Mouse (Mus musculus) limb, embryonic 15.5 days (tissue): ENCODE data around the gene Slit3. TPM values are rescaled to one million over a fixed set of nuclear protein-coding genes. Genes with fewer than 3 reads are reported as not detected.

Experiments used
- ATAC-seq: fragments of 200-750 bp; cut with Nextera tagmentation; 2 replicates; pipeline ENCODE4 v1.8.0; 2017; ENCODE audit warnings: low read depth, moderate TSS enrichment; ENCODE audit not compliant: insufficient number of reproducible peaks, low FRiP score, low TSS enrichment
- H3K27ac ChIP-seq: fragments of 300-500 bp; sonication (generic); 2 replicates; pipeline ENCODE4 v1.5.1; 2015; ENCODE audit warnings: moderate library complexity, mild to moderate bottlenecking, inconsistent platforms
- H3K27me3 ChIP-seq: fragments of 300-500 bp; sonication (generic); 2 replicates; pipeline ENCODE4 v1.6.1; 2015; ENCODE audit warnings: inconsistent platforms
- H3K36me3 ChIP-seq: fragments of 300-500 bp; sonication (generic); 2 replicates; pipeline ENCODE4 v1.6.1; 2015; ENCODE audit warnings: inconsistent platforms
- H3K4me1 ChIP-seq: fragments of 300-500 bp; sonication (generic); 2 replicates; pipeline ENCODE4 v1.6.1; 2015; ENCODE audit warnings: inconsistent platforms
- H3K4me2 ChIP-seq: fragments of 300-500 bp; sonication (generic); 2 replicates; pipeline ENCODE4 v1.6.1; 2015; ENCODE audit warnings: mild to moderate bottlenecking, inconsistent platforms
- H3K4me3 ChIP-seq: fragments of 300-500 bp; sonication (generic); 2 replicates; pipeline ENCODE4 v1.5.1; 2015; ENCODE audit warnings: mild to moderate bottlenecking, inconsistent platforms
- H3K9ac ChIP-seq: fragments of 300-500 bp; sonication (generic); 2 replicates; pipeline ENCODE4 v1.6.1; 2015; ENCODE audit warnings: inconsistent platforms
- H3K9me3 ChIP-seq: fragments of 300-500 bp; sonication (generic); 2 replicates; pipeline ENCODE4 v1.6.1; 2016; ENCODE audit warnings: inconsistent platforms
- whole genome bisulfite sequencing: fragments of 180-500 bp; shearing (Covaris S2); methylation state at CpG from one replicate; pipeline ENCODE4 v1.1.7; 2015; 5-methylcytosine and 5-hydroxymethylcytosine counted together
- polyA plus RNA-seq: library from polyadenylated mRNA; unstranded; fragments of >200 nt; fragmentation: Nextera tagmentation; extraction: Ambion mirVana; gene quantifications from 2 replicates; pipeline ENCODE4 v1.2.1, GENCODE M21; 2015

Slit3 gene
- polyA plus RNA-seq, 1 experiment from 2014 or later, result 20.8 TPM

DNA sequence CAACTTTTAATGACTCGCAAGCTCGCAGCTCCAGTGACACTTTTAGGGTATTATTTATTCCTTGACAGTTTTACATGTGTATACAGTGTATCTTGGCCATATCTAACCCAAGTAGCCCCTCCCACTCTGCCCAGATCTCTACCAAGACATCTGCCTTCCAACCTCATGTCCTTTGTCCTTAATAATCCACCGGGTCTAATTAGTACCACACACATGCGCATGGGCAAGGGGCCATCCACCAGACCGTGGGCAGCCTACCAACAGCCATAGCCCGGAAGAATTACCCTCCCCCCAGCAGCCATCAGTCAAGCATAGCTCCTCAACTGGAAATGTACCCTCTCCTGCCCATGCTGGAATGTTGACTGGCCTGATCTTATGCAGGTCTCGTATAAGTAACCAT, 552.0 kb downstream of the Slit3 start:
- Histone ChIP-seq H3K4me2 (no peak overlapping the region), H3K9me3 (no peaks in the 10 kb centered on the region), H3K27ac (no peak overlapping the region), H3K9ac (no peak overlapping the region), H3K36me3 (peaks cover 7% of the 10 kb centered on the region; the same call in 1 of the 2 replicates), H3K4me1 (0 out of 2 replicates have a peak, but pooled peaks cover 5% of the 10 kb centered on the region), H3K4me3 (no peak overlapping the region), H3K27me3 (no peaks in the 10 kb centered on the region)
- WGBS, result 78% methylated on average over 7 of the region's 7 CpGs
- no peak for ATAC-seq

GRCm38 (mm10) chr11:35674242-35674641, 553.2 kb downstream of the Slit3 start:
- Histone ChIP-seq H3K4me3 (no peak overlapping the region), H3K27me3 (no peaks in the 10 kb centered on the region), H3K4me1 (0 out of 2 replicates have a peak, but pooled peaks cover 2% of the 10 kb centered on the region), H3K4me2 (no peak overlapping the region), H3K27ac (no peak overlapping the region), H3K9ac (no peak overlapping the region), H3K36me3 (peaks cover 5% of the 10 kb centered on the region; the same call in 1 of the 2 replicates), H3K9me3 (no peaks in the 10 kb centered on the region)
- ATAC-seq, result no peak
- 41% methylated on average over 9 of the region's 9 CpGs for WGBS

GRCm38 (mm10) chr11:35676744-35677143, 555.7 kb downstream of the Slit3 start:
- Histone ChIP-seq H3K27me3 (no peaks in the 10 kb centered on the region), H3K9ac (no peak overlapping the region), H3K4me2 (no peak overlapping the region), H3K9me3 (no peaks in the 10 kb centered on the region), H3K36me3 (no peaks in the 10 kb centered on the region), H3K4me3 (no peak overlapping the region), H3K27ac (no peak overlapping the region), H3K4me1 (0 out of 2 replicates have a peak, but pooled peaks cover 2% of the 10 kb centered on the region)
- no peak for ATAC-seq
- WGBS, result 35% methylated on average over 4 of the region's 4 CpGs

GRCm38 (mm10) chr11:35679976-35680375, 559.0 kb downstream of the Slit3 start:
- WGBS, result 64% methylated on average over 5 of the region's 5 CpGs
- no peak for ATAC-seq
- H3K27me3 ChIP-seq, result no peaks in the 10 kb centered on the region
- H3K36me3 ChIP-seq, result peaks cover 7% of the 10 kb centered on the region; the same call in 1 of the 2 replicates
- H3K9me3 ChIP-seq, result no peaks in the 10 kb centered on the region
- no peak overlapping the region for H3K9ac ChIP-seq
- H3K27ac ChIP-seq, result no peak overlapping the region
- no peak overlapping the region for H3K4me2 ChIP-seq
- H3K4me3 ChIP-seq, result no peak overlapping the region
- H3K4me1 ChIP-seq, result 0 out of 2 replicates have a peak, but pooled peaks cover 2% of the 10 kb centered on the region

DNA sequence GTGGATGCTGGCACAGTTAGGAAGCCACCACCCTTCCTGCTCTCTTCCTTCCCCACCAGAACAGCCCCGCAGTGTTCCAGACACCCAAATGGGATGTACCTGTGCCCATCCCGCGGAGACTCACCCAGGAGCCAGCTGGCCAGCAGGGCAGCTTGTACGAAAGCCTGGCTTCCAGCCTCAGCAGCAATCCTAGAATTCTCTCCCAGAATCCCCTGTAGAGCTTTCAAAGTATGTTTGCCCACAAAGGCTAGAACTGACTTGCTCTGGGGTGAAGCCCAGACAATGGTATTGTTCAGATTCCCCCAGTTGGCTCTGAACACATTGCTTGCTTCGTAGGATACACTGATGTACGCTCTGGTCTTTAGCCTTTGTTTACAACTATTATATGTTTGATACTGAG, 566.3 kb downstream of the Slit3 start:
- Histone ChIP-seq H3K4me3 (no peak overlapping the region), H3K36me3 (peaks cover 36% of the 10 kb centered on the region), H3K9me3 (no peaks in the 10 kb centered on the region), H3K4me1 (no peaks in the 10 kb centered on the region), H3K9ac (no peak overlapping the region), H3K4me2 (no peak overlapping the region), H3K27me3 (no peaks in the 10 kb centered on the region), H3K27ac (no peak overlapping the region)
- WGBS, result 90% methylated on average over 6 of the region's 6 CpGs
- no peak for ATAC-seq

- 68% methylated on average over 7 of the region's 7 CpGs for WGBS
- no peak for ATAC-seq
- Histone ChIP-seq H3K36me3 (peaks cover 29% of the 10 kb centered on the region), H3K4me2 (no peak overlapping the region), H3K27ac (no peak overlapping the region), H3K9ac (no peak overlapping the region), H3K4me3 (no peak overlapping the region), H3K27me3 (no peaks in the 10 kb centered on the region), H3K9me3 (no peaks in the 10 kb centered on the region), H3K4me1 (no peaks in the 10 kb centered on the region)
Measured at GRCm38 (mm10) chr11:35690515-35691281, 569.7 kb downstream of the Slit3 start.

DNA sequence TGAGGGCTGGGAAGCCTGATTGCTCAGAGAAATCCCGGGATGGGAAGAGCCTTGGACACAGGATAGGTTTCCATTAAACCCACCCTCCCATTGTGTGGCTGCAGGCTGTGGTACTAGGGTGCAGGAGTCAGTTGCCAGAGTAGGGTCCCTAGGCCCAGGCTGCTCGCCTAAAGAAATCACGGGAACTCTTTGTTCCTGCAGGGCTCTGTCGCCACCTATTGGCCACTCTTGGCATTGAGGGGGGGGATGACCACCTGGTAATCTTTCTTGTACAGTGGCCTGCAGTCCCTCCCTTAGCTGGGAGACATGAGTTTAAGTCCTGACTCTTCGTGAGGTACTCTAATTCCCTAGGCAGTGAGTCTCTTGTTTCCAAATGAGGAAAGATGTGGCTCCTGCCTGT, 572.1 kb downstream of the Slit3 start:
- no peaks in the 10 kb centered on the region for H3K4me1 ChIP-seq
- H3K4me2 ChIP-seq, result no peak overlapping the region
- H3K9ac ChIP-seq, result no peak overlapping the region
- H3K4me3 ChIP-seq, result no peak overlapping the region
- no peak for ATAC-seq
- no peaks in the 10 kb centered on the region for H3K27me3 ChIP-seq
- no peaks in the 10 kb centered on the region for H3K9me3 ChIP-seq
- peaks cover 18% of the 10 kb centered on the region for H3K36me3 ChIP-seq
- 13% methylated on average over 5 of the region's 5 CpGs for WGBS
- H3K27ac ChIP-seq, result no peak overlapping the region

- H3K27me3 ChIP-seq, result no peaks in the 10 kb centered on the region
- no peak overlapping the region for H3K4me3 ChIP-seq
- 81% methylated on average over 7 of the region's 7 CpGs for WGBS
- peaks cover 13% of the 10 kb centered on the region for H3K36me3 ChIP-seq
- no peaks in the 10 kb centered on the region for H3K9me3 ChIP-seq
- no peak overlapping the region for H3K4me2 ChIP-seq
- no peak overlapping the region for H3K9ac ChIP-seq
- no peak overlapping the region for H3K27ac ChIP-seq
- no peak for ATAC-seq
- H3K4me1 ChIP-seq, result no peaks in the 10 kb centered on the region
Measured at GRCm38 (mm10) chr11:35693625-35694024, 572.6 kb downstream of the Slit3 start.

GRCm38 (mm10) chr11:35697476-35697875, 576.5 kb downstream of the Slit3 start:
- H3K4me1 ChIP-seq, result no peaks in the 10 kb centered on the region
- H3K27ac ChIP-seq, result no peak overlapping the region
- H3K36me3 ChIP-seq, result peaks cover 10% of the 10 kb centered on the region
- no peak for ATAC-seq
- H3K4me3 ChIP-seq, result no peak overlapping the region
- WGBS, result 85% methylated on average over 7 of the region's 7 CpGs
- H3K27me3 ChIP-seq, result no peaks in the 10 kb centered on the region
- no peaks in the 10 kb centered on the region for H3K9me3 ChIP-seq
- H3K4me2 ChIP-seq, result no peak overlapping the region
- no peak overlapping the region for H3K9ac ChIP-seq

- H3K9ac ChIP-seq, result no peak overlapping the region
- WGBS, result 87% methylated on average over 5 of the region's 5 CpGs
- no peak overlapping the region for H3K27ac ChIP-seq
- no peak overlapping the region for H3K4me2 ChIP-seq
- no peaks in the 10 kb centered on the region for H3K9me3 ChIP-seq
- no peaks in the 10 kb centered on the region for H3K4me1 ChIP-seq
- H3K36me3 ChIP-seq, result peaks cover 24% of the 10 kb centered on the region
- ATAC-seq, result no peak
- H3K27me3 ChIP-seq, result no peaks in the 10 kb centered on the region
- no peak overlapping the region for H3K4me3 ChIP-seq
Measured at GRCm38 (mm10) chr11:35698901-35699300, 577.9 kb downstream of the Slit3 start.

DNA sequence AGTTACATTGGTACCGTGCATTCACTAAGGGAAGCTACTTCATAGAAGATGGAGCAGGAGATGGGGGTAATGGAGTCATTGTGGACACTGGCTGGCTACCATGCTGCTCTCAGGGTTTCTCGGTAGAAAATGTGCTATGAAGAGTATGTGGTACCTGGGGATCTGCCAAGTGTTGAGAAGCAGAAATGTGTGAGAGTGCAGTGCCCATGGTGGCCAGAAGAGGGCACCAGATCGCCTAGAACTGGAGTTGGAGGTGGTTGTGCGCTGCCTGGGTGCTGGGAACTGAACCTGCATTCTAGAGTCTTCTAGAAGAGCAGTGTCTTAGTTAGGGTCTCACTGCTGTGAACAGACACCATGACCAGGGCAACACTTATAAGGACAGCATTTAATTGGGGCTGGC, 582.4 kb downstream of the Slit3 start:
- peaks cover 48% of the 10 kb centered on the region for H3K36me3 ChIP-seq

GRCm38 (mm10) chr11:35704381-35704780, 583.4 kb downstream of the Slit3 start:
- H3K4me2 ChIP-seq, result no peak overlapping the region
- no peaks in the 10 kb centered on the region for H3K27me3 ChIP-seq
- no peak for ATAC-seq
- H3K9me3 ChIP-seq, result no peaks in the 10 kb centered on the region
- no peak overlapping the region for H3K4me3 ChIP-seq
- no peak overlapping the region for H3K9ac ChIP-seq
- no peak overlapping the region for H3K27ac ChIP-seq
- WGBS, result 97% methylated on average over 13 of the region's 13 CpGs
- H3K36me3 ChIP-seq, result peaks cover 48% of the 10 kb centered on the region
- H3K4me1 ChIP-seq, result no peaks in the 10 kb centered on the region

More for the DNA sequence above, 582.4 kb downstream of the Slit3 start:
- no peak overlapping the region for H3K4me2 ChIP-seq
- 74% methylated on average over 4 of the region's 4 CpGs for WGBS
- H3K4me1 ChIP-seq, result no peaks in the 10 kb centered on the region
- no peak overlapping the region for H3K27ac ChIP-seq
- no peaks in the 10 kb centered on the region for H3K27me3 ChIP-seq
- H3K4me3 ChIP-seq, result no peak overlapping the region
- no peak overlapping the region for H3K9ac ChIP-seq
- no peak for ATAC-seq
- no peaks in the 10 kb centered on the region for H3K9me3 ChIP-seq
